Mouse (Mus musculus) spleen, adult 2 months (tissue): ENCODE data around the gene Tpgs1.

Experiments
- CTCF ChIP-seq: fragments of 200-500 bp; IDR thresholded peaks from 2 replicates; pipeline ENCODE4 v1.5.1; 2011; ENCODE audit warnings: mild to moderate bottlenecking, inconsistent platforms; ENCODE audit not compliant: insufficient read depth, insufficient read length, insufficient replicate concordance; ENCODE audit errors: extremely low read depth
- POLR2A ChIP-seq: fragments of 200-500 bp; IDR thresholded peaks from 2 replicates; pipeline ENCODE4 v1.6.1; 2011; ENCODE audit warnings: low read depth, low read length, inconsistent platforms

DNA sequence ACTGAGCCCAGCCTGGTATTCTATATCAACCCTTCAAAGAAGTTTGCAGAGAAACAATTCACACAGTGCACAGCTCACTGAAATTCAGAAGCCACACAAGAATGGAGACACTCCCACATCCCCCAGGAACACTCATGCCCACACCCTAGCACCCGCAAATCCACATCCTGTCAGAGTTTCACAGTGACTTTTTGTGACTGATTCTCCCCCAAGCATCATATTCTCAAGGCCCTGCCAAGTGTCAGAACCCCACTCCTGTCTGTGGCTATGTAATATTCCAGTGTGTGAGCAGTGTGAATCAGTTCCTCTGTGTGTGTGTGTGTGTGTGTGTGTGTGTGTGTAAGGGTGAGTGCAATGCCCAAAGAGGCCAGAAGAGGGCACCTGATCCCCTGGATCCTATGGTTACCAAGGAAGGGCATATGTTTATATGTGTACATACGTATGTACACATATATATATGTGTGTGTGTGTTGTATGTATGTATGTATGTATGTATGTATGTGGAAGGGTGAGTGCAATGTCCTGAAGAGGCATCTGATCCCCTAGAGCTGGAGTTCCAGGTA is 22.9 kb downstream of the Tpgs1 start:
- TF ChIP-seq CTCF (no peak), POLR2A (no peak)
